Mouse (Mus musculus) mature B cell (primary cell): Measurements from ENCODE around the gene Wdr47.
"Not testable (repeated sequence)": the region's sequence is repeated elsewhere in the genome, so short reads cannot be mapped to it uniquely, and the experiment has no call there.

Source experiments
- in situ Hi-C: fragments of 300-500 bp; cut with MboI; formaldehyde crosslinking; loops from 2 replicates; pipeline ENCODE4 v1.14.3; 2019

Wdr47 gene

DNA sequence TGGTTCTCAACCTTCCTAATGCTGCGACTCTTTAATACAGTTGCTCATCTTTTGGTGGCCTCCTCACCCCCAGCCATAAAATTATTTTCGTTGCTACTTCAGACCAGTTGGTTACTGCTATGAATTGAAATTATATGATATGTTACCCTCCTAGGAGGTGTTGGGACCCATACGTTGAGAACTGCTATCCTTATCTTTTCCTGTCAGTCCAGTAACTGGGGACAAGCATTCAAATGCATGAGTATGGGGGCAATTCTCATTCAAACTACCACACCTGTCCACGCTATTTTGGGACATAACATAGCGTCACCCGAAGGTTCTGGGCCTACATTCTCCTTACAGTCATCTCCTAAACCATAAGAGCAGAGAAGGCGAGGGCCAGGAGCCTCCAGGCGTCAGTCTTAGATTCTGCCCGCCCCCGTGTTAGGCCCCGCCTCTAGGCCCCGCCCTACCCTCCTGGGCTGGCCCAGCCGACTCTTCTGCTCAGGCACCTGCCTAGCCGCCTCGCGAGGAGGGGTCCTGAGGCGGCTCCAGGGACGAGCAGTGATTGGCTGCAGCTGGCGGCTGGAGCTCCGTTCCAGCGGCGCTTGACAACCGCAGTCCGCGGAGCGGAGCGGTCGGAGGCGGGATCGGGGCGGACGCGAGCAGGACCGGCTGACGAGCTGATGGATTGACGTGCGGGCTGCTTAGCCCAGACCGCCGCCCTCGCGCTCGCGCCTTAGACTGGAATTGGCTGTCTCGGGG lies at the start of gene Wdr47:
TSS of gene Wdr47 (plus strand) at position 494 of the 744 bp plus-strand sequence.
- in situ Hi-C loops, result no loop called here

- in situ Hi-C loops, result no loop called here
Observed at GRCm38 (mm10) chr3:108542299-108542698, 48.8 kb upstream of the Wdr47 start.

DNA sequence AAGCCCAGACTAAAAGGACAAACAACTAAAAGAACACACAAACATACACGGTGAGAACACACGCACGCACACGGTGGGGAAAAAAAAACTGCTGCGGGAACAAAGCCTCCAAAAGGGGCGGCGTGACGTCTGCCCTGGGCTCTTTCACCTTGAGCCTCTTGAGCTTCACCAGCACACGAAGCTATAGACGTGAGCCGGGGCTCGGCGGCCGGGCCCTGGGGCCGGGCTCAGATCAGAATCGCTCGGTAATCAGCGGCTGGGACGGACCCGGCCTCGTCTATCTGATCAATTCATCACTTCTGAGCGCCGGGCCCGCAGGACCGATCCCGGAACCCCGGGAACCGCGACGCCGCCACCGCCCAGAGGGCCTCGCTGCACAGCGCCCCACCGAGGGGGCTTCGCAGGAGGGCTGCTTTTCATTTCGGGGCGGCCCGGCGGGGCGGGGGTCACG lies 36.9 kb upstream of the Wdr47 start:
- in situ Hi-C loops, result no loop called here

DNA sequence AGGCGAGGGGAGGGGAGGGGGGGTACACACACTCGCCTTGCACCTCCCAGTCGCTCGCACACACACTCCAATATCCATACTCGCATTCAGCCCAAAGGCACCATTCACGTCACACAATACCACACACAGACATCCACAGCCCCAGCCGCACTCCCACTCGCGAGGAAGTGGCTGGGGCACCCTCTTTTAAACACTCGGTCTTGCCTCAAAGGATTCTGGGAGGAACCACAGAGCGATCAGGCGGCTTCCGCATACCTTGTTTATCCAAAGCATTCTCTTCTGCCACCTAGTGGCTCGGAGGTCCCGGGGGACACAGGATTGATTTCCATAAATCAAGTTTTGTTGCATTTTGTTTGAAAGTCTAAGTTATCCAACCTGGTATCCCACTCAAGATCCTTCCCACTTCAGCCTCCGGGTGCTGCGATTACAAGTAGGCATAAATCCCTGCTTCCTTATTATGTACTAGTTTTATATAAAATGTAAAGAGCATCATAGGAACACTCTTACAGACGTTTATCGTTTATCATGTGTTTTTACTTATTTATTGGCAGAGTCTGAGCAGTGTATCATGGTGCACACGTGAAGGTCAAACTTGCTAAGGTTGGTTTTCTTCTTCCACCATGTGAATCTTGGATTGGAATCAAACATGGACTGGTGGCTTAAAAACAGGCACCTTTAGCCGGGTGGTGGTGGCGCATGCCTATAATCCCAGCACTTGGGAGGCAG lies 36.3 kb upstream of the Wdr47 start:
- in situ Hi-C loops, result no loop called here

DNA sequence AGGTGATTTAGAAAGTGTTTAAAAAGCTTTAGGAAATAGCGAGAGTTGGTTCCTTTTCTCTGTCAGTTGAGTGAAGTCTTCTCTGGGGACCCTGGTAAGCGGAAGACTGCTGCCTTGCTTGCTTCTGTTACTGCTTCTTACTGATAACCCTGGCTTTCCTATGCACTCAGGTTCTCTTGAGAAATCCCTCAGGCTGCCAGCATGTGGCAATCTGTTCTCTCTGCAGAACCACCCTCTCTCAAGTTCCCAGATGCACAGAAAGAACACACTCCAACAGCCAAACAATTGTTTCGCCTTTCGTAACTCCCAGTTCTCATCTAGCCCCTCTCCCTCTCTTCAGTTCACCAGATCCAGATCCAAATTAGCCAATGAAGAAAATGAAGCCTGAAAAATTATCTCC lies 33.2 kb upstream of the Wdr47 start:
- in situ Hi-C loops, result no loop called here

DNA sequence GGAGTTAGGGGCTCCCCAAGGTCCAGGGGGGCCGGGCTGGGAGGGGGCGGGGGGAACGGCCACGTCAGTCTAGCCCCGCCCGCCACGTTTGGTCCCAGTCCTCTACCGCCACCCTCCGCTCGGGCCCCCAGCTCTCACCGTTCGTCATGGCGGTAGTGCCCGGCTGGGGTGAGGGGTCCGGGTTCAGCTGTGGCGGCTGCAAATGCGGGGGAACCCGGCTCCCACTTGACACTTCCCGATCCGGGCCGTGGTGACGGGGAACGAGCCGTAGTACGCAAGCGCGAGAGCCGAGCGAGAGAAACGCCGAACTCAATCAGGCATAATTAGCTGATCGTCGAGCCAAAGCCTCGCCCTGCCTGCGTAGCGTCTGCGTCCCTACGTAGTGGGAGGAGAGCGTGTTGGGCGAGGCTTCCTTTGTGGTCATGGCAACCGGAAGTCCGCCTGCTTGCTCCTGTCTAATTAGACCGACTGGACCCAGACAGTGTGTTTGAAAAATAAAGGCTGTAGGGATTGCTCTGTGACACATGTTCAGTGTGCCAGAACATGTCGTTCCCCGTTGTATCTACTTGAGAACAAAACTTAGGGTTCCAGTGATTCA lies 28.8 kb upstream of the Wdr47 start, which contains the start of gene Tmem167b:
TSS of gene Tmem167b (minus strand) at position 334 of the 598 bp plus-strand sequence.
- in situ Hi-C loops, result no loop called here

DNA sequence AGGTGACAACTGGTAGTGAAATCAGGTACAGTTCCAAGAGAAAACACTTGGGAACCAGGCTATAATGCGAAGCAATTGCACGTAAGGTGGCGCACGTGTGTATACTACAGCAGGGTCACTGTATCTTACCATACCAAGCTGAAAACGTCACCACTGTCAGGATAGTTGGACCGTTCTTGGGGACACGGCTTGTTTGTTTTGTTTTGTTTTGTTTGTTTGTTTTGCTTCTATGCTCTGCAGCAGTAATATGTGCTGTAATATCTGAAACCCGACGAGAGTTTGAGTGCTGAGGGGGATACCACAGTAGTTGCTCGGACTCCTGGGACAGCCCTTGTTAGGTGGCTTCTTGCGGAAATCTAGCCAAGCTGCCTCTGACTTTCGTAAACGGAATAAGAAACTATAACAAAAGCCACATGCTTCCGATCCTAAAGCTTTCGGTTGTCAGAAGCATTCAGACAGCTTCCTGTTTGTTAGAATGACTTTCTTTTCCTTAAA lies 28.3 kb upstream of the Wdr47 start:
- in situ Hi-C loops, result no loop called here

- in situ Hi-C loops, result no loop called here
Observed at GRCm38 (mm10) chr3:108563309-108563708, 27.8 kb upstream of the Wdr47 start.

- in situ Hi-C loops, result no loop called here
Observed at GRCm38 (mm10) chr3:108567990-108568877, 22.8 kb upstream of the Wdr47 start.

GRCm38 (mm10) chr3:108569636-108570035 lies 21.4 kb upstream of the Wdr47 start:
- in situ Hi-C loops, result not testable (repeated sequence)

- in situ Hi-C loops, result no loop called here
Observed at GRCm38 (mm10) chr3:108570813-108571212, 20.3 kb upstream of the Wdr47 start.

GRCm38 (mm10) chr3:108571443-108572294 lies 19.4 kb upstream of the Wdr47 start, which contains the start of gene Taf13:
Gene Taf13 (plus strand): TSS chr3:108571698.
- in situ Hi-C loops, result no loop called here

DNA sequence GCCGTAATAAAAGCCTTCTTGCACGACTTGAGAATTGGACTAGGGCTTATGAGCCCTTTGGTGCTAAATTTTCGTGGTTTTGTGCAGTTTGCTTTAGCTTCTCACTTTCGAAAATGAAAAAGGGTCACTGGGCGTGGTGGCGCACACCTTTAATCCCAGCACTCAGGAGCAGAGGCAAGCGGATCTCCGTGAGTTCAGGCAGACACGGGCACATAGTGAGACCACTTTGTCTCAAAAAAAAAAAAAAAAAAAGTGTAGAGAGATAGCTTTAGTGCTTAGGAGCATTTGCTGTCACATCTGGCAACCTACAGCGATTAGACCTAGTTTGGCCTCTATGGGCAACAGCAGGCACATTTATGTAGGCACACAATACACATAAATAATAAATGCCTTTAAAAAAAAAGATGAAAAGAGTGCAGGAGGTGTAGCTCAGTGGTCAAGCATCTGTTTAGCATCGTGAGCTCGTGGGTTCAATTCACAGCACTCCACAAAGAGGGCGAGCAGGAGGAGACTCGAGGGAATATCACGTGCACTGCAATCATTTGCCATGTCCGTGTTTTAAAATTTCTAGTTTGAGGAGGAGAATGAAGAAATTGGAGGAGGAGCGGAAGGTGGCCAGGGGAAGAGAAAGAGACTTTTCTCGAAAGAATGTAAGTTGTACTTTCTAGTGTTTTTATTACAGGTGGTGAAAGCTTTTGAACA lies 18.6 kb upstream of the Wdr47 start:
- in situ Hi-C loops, result no loop called here

- in situ Hi-C loops, result no loop called here
Observed at GRCm38 (mm10) chr3:108574018-108574417, 17.1 kb upstream of the Wdr47 start.

- in situ Hi-C loops, result no loop called here
Observed at GRCm38 (mm10) chr3:108584580-108584979, 6.5 kb upstream of the Wdr47 start.

DNA sequence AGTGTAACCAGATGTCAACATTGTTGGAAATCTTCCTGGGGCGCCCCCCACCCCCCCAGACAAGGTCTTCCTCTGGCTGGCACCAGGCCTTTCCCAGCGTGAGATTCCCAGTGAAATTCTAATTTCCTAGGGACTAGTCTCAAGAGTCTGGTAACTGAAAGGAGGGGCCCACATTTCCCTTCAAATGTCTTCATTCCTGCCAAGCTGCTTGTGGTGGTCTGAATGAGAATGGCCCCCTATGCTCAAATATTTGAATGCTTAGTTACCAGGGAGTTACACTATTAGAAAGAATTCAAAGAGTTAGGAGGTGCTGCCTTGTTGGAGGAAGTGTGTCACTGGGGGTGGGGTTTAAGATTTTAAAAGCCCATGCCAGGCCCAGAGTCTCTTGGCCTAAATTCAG lies 2.6 kb upstream of the Wdr47 start:
- in situ Hi-C loops, result no loop called here

GRCm38 (mm10) chr3:108591530-108592522 lies 747 bp downstream of the Wdr47 start:
- in situ Hi-C loops, result no loop called here

DNA sequence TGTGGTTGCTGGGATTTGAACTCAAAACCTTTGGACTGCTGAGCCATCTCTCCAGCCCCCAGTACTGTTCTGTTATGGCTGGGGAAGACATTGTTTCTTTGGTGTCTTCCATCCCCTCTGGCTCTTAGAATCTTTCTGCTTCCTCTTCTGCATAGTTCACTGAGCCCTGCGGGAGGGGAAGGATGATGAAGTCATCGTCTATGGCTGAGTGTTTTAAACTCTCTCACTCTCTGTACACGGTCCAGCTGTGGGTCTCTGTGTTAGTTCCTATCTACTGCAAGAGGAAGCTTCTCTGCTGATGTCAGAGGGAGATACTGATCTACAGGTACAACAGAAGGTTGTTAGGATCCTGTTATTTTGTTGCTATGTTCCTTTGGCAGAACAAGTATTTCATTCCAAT lies 17.8 kb downstream of the Wdr47 start:
- in situ Hi-C loops, result no loop called here

DNA sequence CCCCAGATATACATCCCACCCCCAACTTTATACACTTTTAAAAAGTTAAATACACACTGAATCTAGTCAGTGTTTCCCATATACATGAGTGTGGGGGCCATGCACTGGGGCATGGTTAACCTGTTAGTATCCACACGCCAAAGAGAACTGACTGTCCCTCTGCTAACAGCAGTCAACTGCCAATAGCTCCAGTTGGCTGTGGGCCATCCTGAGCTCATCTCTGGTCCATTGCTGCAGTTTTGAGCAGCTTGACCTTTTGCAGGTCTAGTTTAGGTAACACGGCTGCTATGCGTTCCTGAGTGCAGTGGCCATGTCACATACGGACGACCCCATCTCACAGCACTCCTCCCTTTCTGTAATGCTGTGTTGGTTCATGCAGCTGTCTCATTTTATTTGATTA lies 43.7 kb downstream of the Wdr47 start:
- in situ Hi-C loops, result no loop called here
